Mouse (Mus musculus): Measurements from ENCODE around the gene Kmt2a. TPM values are rescaled to one million over a fixed set of nuclear protein-coding genes. Genes with fewer than 3 reads are reported as not detected.

Kmt2a gene
- polyA plus RNA-seq, 1 experiment from 2014 or later, result 9.7 TPM

DNA sequence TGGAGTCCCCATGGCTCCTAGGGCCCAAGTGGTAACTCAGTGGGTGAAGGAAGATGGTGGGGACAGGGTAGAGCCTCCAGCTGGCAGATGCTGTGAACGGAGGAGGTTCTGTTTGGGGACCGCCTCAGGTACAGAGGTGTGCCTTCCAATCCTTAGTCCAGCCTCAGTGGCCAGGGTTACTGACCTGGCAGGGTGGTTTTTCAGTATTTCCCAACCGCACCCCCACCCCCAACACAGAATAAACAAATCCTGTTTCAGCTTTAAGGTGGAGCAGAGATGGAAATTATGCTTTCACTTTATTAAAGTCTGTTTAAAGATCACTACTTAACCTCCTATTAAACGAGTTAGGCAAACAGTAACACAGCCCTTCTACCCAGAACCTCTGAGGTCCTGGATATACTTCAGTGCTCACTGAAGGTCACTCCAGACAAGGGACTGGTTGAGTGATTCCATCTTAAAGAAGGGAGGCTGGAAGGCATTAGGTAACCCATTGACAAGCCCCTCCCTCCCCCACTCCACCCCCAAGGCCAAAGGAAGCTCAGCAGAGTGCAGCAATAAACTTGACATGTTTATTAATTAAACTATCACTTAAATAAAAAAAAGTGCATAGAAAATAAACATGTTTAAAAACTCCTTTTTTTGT, 78.2 kb downstream of the Kmt2a start, which contains the start of gene Ttc36:
Gene Ttc36 (minus strand): TSS at position 265 of the 643 bp plus-strand sequence.
- H3K4me1 ChIP-seq (replicated peaks; ENCODE audit: control insufficient read depth, insufficient read depth, low read length), result peaks cover 14% of the 10 kb centered on the region
- no peak for DNase-seq (ENCODE audit: low spot score)
- H3K9me3 ChIP-seq (ENCODE audit: control insufficient read depth, low read length), result no peaks in the 10 kb centered on the region
- H3K27ac ChIP-seq (ENCODE audit: low read depth, low read length), result no peak within 1 kb of the TSS
- no peak within 1 kb of the TSS for H3K4me3 ChIP-seq (ENCODE audit: low read depth, low read length)
- H3K9ac ChIP-seq (ENCODE audit: low read depth, low read length), result no peak within 1 kb of the TSS
- ATAC-seq (replicated peaks; ENCODE audit: low FRiP score), result no peak
- WGBS, result 64% methylated on average over 4 of the region's 4 CpGs
- peaks cover 14% of the 10 kb centered on the region for H3K36me3 ChIP-seq (ENCODE audit: control insufficient read depth, insufficient read depth, low read length)
- 0 out of 2 replicates have a peak within 1 kb of the TSS, but pooled peaks have one; percentile 10 for H3K4me2 ChIP-seq
- peaks cover 15% of the 10 kb centered on the region for H3K27me3 ChIP-seq (replicated peaks; ENCODE audit: control insufficient read depth, insufficient read depth, low read length)

DNA sequence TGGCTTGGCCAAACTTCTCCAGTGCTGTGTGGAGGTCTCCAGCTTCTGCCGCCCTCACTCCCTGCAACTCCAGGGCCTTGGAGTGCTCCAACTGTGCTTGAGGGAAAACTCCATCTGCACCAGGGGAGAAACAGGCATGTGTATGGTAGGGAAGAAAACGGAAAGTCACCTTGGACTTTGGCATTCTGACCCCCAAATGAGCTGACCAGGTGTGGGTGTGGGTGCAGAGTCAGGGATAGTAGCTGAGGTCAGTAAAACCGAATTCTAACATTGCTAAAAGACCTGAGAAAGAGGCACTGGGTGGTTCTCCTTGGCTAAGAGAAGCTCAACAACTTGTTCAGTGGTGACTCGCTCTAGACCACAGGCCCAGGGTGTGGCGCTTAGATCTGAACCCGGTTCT, 79.4 kb downstream of the Kmt2a start:
- Histone ChIP-seq H3K27me3 (replicated peaks; ENCODE audit: control insufficient read depth, insufficient read depth, low read length) (peaks cover 17% of the 10 kb centered on the region), H3K4me3 (ENCODE audit: low read depth, low read length) (no peak overlapping the region), H3K9ac (ENCODE audit: low read depth, low read length) (no peak overlapping the region), H3K4me2 (no peak overlapping the region), H3K4me1 (replicated peaks; ENCODE audit: control insufficient read depth, insufficient read depth, low read length) (peaks cover 14% of the 10 kb centered on the region), H3K27ac (ENCODE audit: low read depth, low read length) (no peak overlapping the region), H3K9me3 (ENCODE audit: control insufficient read depth, low read length) (no peaks in the 10 kb centered on the region), H3K36me3 (ENCODE audit: control insufficient read depth, insufficient read depth, low read length) (peaks cover 7% of the 10 kb centered on the region)
- DNase-seq (ENCODE audit: low spot score) (no peak), ATAC-seq (replicated peaks; ENCODE audit: low FRiP score) (no peak)
- WGBS, result 70% methylated on average over 6 of the region's 6 CpGs

DNA sequence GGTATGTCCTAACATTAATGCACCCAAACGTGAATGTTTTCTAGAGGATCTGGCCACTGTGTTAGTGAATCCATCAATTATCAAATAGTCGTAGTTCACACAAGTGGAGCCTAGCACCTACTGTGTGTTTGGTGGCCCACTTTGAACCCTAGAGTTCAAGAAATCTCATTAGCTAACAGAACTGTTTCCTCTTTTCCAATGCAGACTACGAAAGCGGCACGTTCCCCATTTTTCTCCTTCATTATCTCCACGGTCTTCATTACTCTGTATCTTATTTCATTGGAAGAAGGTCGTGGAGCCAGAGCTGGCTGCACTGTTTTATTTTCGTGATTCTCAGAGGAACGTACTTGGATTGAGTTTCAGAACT, 81.2 kb downstream of the Kmt2a start:
- H3K27me3 ChIP-seq (replicated peaks; ENCODE audit: control insufficient read depth, insufficient read depth, low read length), result peaks cover 19% of the 10 kb centered on the region
- H3K36me3 ChIP-seq (ENCODE audit: control insufficient read depth, insufficient read depth, low read length), result no peaks in the 10 kb centered on the region; the same call in none of the 2 replicates
- no peak overlapping the region for H3K27ac ChIP-seq (ENCODE audit: low read depth, low read length)
- ATAC-seq (replicated peaks; ENCODE audit: low FRiP score), result no peak
- H3K4me1 ChIP-seq (replicated peaks; ENCODE audit: control insufficient read depth, insufficient read depth, low read length), result peaks cover 14% of the 10 kb centered on the region
- peak overlapping the region; percentile 72 for H3K4me3 ChIP-seq (ENCODE audit: low read depth, low read length)
- H3K9ac ChIP-seq (ENCODE audit: low read depth, low read length), result peak overlapping the region; percentile 72
- no peaks in the 10 kb centered on the region for H3K9me3 ChIP-seq (ENCODE audit: control insufficient read depth, low read length)
- WGBS, result 37% methylated on average over 9 of the region's 9 CpGs
- H3K4me2 ChIP-seq, result peak overlapping the region; percentile 99
- no peak for DNase-seq (ENCODE audit: low spot score)

DNA sequence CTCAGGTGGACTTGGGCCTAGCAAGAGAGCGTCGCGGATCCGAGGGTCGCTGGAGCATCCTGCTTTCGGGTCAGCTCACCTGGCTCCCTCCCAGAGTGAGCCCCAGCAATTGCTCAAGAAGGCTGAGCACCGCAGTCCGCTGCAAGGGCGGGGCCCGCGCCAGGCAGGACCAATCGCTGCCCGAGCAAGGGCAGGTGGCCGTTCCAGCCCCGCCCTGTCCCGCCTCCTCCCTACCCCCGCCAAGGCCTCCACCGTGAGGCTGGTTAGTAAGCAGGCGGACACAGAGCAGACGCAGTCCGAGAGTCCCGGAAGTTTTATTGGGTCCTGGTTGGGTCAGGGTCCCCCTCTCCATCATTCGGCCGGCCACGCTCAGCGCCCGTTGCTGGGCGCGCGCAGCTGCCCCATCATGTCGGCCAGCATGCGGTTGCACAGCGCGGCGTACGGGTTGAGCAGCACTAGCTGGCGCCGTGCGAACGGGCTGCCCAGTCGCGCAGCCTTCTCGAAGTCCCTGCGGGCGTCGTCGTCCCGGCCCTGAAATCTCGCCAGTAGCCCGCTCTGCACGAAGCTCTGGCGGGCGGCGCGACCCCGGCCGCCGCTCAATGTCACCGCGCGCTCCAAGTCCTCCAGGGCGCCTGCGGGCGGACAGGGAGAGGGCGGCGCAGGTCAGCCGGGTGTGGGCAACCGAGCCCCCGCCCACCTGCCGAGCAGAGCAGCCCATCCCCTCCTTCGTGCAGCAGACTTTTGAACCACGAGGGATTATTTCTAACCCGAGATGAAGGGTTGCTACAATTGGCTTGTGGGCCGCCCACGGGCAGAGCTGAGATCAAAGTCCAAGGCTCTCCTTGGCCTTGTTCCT, 81.8 kb downstream of the Kmt2a start, which contains the start of gene Tmem25:
Gene Tmem25 (minus strand): TSS at position 206 of the 856 bp plus-strand sequence.
- Histone ChIP-seq H3K4me3 (ENCODE audit: low read depth, low read length) (peak within 1 kb of the TSS; percentile 72), H3K36me3 (ENCODE audit: control insufficient read depth, insufficient read depth, low read length) (no peaks in the 10 kb centered on the region), H3K27me3 (replicated peaks; ENCODE audit: control insufficient read depth, insufficient read depth, low read length) (peaks cover 19% of the 10 kb centered on the region), H3K9ac (ENCODE audit: low read depth, low read length) (peak within 1 kb of the TSS; percentile 72), H3K27ac (ENCODE audit: low read depth, low read length) (peak within 1 kb of the TSS; percentile 71; the same call in 1 of the 2 replicates), H3K4me1 (replicated peaks; ENCODE audit: control insufficient read depth, insufficient read depth, low read length) (peaks cover 14% of the 10 kb centered on the region), H3K4me2 (peak within 1 kb of the TSS; percentile 99), H3K9me3 (ENCODE audit: control insufficient read depth, low read length) (no peaks in the 10 kb centered on the region)
- ATAC-seq (replicated peaks; ENCODE audit: low FRiP score), result peak; percentile 95
- DNase-seq (ENCODE audit: low spot score), result peak; percentile 87
- under 1% methylated on average over 75 of the region's 75 CpGs for WGBS

DNA sequence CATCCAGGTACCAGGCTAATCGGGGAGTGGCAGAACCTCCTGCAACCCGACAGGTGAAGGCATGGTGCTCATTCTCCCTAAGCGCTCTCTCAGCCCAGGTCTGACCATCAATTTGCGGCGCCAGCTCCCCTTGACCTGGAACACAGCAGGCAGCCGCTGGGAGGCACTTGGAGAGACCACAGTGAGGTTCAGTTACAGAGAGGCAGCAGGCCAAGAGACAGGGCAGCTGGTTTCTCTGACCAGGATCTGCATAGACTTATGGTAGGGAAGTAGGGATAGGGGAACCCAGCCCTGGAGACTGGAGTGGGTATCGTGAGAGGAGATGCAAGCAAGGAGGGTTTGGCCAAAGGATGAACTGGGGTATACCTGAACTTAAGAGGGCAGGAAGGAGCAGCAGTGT, 82.8 kb downstream of the Kmt2a start:
- Histone ChIP-seq H3K9me3 (ENCODE audit: control insufficient read depth, low read length) (no peaks in the 10 kb centered on the region), H3K9ac (ENCODE audit: low read depth, low read length) (no peak overlapping the region), H3K4me3 (ENCODE audit: low read depth, low read length) (no peak overlapping the region), H3K27me3 (replicated peaks; ENCODE audit: control insufficient read depth, insufficient read depth, low read length) (peaks cover 19% of the 10 kb centered on the region), H3K36me3 (ENCODE audit: control insufficient read depth, insufficient read depth, low read length) (no peaks in the 10 kb centered on the region), H3K27ac (ENCODE audit: low read depth, low read length) (no peak overlapping the region), H3K4me2 (peak overlapping the region; percentile 99), H3K4me1 (replicated peaks; ENCODE audit: control insufficient read depth, insufficient read depth, low read length) (peaks cover 14% of the 10 kb centered on the region)
- ATAC-seq (replicated peaks; ENCODE audit: low FRiP score) (no peak), DNase-seq (ENCODE audit: low spot score) (no peak)
- 39% methylated on average over 7 of the region's 7 CpGs for WGBS

DNA sequence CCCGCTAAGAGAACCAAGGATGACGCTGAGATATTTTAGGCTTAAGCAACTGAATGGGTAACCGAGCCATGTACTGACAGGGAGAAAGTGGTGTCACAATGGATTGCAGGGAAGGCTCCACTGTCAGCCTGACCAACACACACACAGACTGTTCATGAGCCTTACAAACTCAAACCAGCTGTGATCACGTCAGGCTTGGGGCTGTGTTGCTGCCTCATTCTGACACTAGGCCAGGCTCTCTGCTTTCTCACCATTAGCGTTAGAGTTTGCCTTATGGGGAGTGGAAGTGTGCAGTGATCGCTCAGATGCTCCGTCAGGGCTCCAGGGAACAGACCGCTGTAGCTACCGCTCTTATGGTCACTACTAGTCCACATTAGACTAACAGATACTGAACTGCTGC, 88.3 kb downstream of the Kmt2a start:
- WGBS, result 79% methylated on average over 9 of the region's 9 CpGs
- H3K9ac ChIP-seq (ENCODE audit: low read depth, low read length), result no peak overlapping the region

DNA sequence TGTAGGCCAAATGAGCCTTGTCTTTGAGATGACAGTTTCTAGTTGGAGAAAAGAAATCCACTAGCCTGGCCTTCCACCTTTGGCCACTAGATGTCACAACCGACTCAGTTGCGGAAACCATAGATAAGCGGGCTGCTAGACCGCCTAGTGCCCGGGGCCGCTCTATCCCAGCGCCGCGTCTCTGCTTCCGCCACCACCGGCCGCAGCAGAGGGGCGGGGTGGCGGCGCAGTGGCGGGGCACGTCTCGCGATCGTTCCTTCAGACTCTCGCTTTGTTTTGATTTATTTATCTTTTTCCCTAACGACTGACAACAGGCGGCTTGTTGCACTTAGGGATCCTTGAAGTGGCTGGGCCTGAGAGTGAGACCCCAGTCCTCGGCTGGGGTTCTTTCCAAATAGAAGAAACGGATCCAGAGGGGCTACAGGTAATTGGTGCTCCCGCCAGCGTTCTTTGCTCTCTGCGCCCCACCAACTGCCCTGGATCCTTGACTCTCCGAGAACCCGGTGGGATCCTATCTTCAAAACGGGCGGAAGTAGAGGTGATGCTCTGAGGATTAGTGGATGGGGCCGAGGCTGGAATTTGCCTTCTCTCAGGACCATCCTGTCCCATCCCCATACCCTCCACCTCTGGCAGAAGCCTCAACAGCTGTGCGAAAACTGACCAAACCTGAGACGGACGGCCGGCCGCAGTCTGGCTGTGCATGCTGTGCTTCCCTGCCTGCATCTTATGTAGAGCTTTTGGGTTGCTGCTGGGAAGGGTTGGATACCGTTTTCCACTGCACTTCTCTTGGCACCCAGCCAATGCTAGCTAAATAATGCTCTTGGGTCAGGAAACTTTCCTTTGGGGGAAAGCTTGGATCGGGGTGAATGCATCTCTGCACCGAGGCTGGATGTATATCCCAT, 108.1 kb downstream of the Kmt2a start:
- H3K4me1 ChIP-seq (replicated peaks; ENCODE audit: control insufficient read depth, insufficient read depth, low read length), result peaks cover 2% of the 10 kb centered on the region
- H3K4me2 ChIP-seq, result peak overlapping the region; percentile 97
- H3K27ac ChIP-seq (ENCODE audit: low read depth, low read length), result peak overlapping the region; percentile 71
- peak overlapping the region; percentile 79 for H3K4me3 ChIP-seq (ENCODE audit: low read depth, low read length)
- WGBS, result under 1% methylated on average over 41 of the region's 41 CpGs
- DNase-seq (ENCODE audit: low spot score) (peak; percentile 90), ATAC-seq (replicated peaks; ENCODE audit: low FRiP score) (peak; percentile 98)
- H3K9ac ChIP-seq (ENCODE audit: low read depth, low read length), result peak overlapping the region; percentile 73
- H3K9me3 ChIP-seq (ENCODE audit: control insufficient read depth, low read length), result no peaks in the 10 kb centered on the region
- H3K36me3 ChIP-seq (ENCODE audit: control insufficient read depth, insufficient read depth, low read length), result no peaks in the 10 kb centered on the region
- H3K27me3 ChIP-seq (replicated peaks; ENCODE audit: control insufficient read depth, insufficient read depth, low read length), result no peaks in the 10 kb centered on the region

More for the DNA sequence above, 88.3 kb downstream of the Kmt2a start:
- Histone ChIP-seq H3K27ac (ENCODE audit: low read depth, low read length) (no peak overlapping the region), H3K36me3 (ENCODE audit: control insufficient read depth, insufficient read depth, low read length) (peaks cover 2% of the 10 kb centered on the region; the same call in 1 of the 2 replicates), H3K4me2 (no peak overlapping the region), H3K4me3 (ENCODE audit: low read depth, low read length) (no peak overlapping the region), H3K27me3 (replicated peaks; ENCODE audit: control insufficient read depth, insufficient read depth, low read length) (peaks cover 4% of the 10 kb centered on the region; the same call in 1 of the 2 replicates), H3K9me3 (ENCODE audit: control insufficient read depth, low read length) (no peaks in the 10 kb centered on the region), H3K4me1 (replicated peaks; ENCODE audit: control insufficient read depth, insufficient read depth, low read length) (no peaks in the 10 kb centered on the region)
- no peak for DNase-seq (ENCODE audit: low spot score)
- no peak for ATAC-seq (replicated peaks; ENCODE audit: low FRiP score)

DNA sequence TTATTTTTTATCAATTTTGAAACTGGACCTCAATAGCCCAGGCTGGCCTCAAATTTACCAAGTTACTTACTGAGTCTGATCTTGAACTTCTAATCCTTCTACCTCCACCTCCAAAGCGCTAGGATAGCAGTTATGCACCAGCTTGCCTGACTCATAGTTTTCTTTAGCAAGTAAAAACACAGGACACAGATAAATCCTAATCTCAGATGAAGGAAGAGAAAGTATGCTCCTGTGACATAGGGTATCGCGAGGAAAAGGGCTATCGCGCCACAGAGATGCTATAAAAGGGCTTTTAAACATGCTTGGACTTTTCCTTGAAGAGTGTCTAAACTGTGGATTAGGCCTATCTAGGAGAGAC, 108.7 kb downstream of the Kmt2a start:
- Histone ChIP-seq H3K4me2 (peak overlapping the region; percentile 11), H3K27ac (ENCODE audit: low read depth, low read length) (peak overlapping the region; percentile 78), H3K9me3 (ENCODE audit: control insufficient read depth, low read length) (no peaks in the 10 kb centered on the region), H3K4me1 (replicated peaks; ENCODE audit: control insufficient read depth, insufficient read depth, low read length) (peaks cover 2% of the 10 kb centered on the region), H3K36me3 (ENCODE audit: control insufficient read depth, insufficient read depth, low read length) (no peaks in the 10 kb centered on the region), H3K9ac (ENCODE audit: low read depth, low read length) (0 out of 2 replicates have a peak overlapping the region, but pooled peaks have one; percentile 20), H3K4me3 (ENCODE audit: low read depth, low read length) (no peak overlapping the region), H3K27me3 (replicated peaks; ENCODE audit: control insufficient read depth, insufficient read depth, low read length) (no peaks in the 10 kb centered on the region)
- 20% methylated on average over 5 of the region's 5 CpGs for WGBS
- DNase-seq (ENCODE audit: low spot score) (no peak), ATAC-seq (replicated peaks; ENCODE audit: low FRiP score) (no peak)

Data from liver, embryonic 11.5 days (tissue).